9 mouse cellular contexts compared by ENCODE assay signal in the genomic region with DNA sequence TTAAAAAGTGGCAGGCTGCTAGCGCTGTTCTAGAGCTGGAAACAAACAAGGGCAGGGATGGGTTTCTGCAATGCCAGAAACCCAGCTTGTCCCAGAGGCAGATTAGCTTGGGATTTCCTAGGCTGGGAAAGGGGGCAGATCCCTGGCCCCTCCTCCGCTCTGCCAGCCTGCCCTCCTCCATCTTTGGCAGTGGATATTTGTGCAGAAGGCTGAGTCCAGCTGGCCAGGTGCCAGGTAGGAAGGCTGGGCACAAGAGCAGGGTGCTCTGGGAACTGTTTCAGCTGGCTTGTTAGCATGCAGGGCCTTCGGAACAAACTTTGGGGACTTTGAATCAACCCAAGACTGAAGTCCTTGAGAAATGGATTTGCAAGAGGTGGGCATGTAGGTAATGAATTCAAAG. TPM values are rescaled to one million over a fixed set of nuclear protein-coding genes. Genes with fewer than 3 reads are reported as not detected.
DNase-seq lines count a peak whose midpoint lies in the region; ATAC-seq lines count a peak whose summit lies in the region.
"Had no signal": no experiment of that assay in that cellular context is flagged by ENCODE, and none has a peak within 500 bp of the region (broad histone marks: within the 10 kb centered on the region; RNA-seq: fewer than 3 reads in every experiment).

No protein-coding gene starts in this region.

- peak overlapping the region; percentile 54 for H3K27ac ChIP-seq in forebrain, embryonic 13.5 days
- no peak overlapping the region for H3K27ac ChIP-seq in forebrain, embryonic 10.5 days
- H3K27ac ChIP-seq: neural tube, embryonic 12.5 days had no signal

- WGBS in forebrain, embryonic 13.5 days, result 72% methylated on average over 3 of the region's 3 CpGs
- WGBS in forebrain, embryonic 10.5 days, result 82% methylated on average over 3 of the region's 3 CpGs

- H3K4me3 ChIP-seq in forebrain, embryonic 13.5 days, result no peak overlapping the region
- no peak overlapping the region for H3K4me3 ChIP-seq in forebrain, embryonic 10.5 days
- H3K4me3 ChIP-seq: neural tube, embryonic 12.5 days had no signal

- no peak for DNase-seq in forebrain, embryonic 10.5 days (ENCODE audit: extremely low spot score, low spot score)
- peak; percentile 73 for DNase-seq in Muller cell, postnatal 12 days (ENCODE audit: inconsistent ontology term)
- peak; percentile 87 to 90 for DNase-seq in cerebellum, postnatal 36 days
- DNase-seq in heart, postnatal 36 days, result peak; percentile 74 to 75
- peak; percentile 64 to 80 for DNase-seq in left cerebral cortex, postnatal 25 days (ENCODE audit: low spot score in 2 of 2)
- DNase-seq in right cerebral cortex, postnatal 10 days (ENCODE audit: low spot score in 2 of 2), result peak; percentile 90 to 92
- DNase-seq in yolk sac, embryonic 10.5 days (ENCODE audit: low spot score), result no peak

- no peak overlapping the region for H3K4me2 ChIP-seq in forebrain, embryonic 13.5 days
- H3K4me2 ChIP-seq: neural tube, embryonic 12.5 days had no signal

- ATAC-seq in forebrain, embryonic 13.5 days, result no peak

- no peaks in the 10 kb centered on the region for H3K36me3 ChIP-seq in forebrain, embryonic 13.5 days (ENCODE audit: poor library complexity, severe bottlenecking)
- H3K36me3 ChIP-seq in forebrain, embryonic 10.5 days (replicated peaks), result no peaks in the 10 kb centered on the region
- H3K36me3 ChIP-seq: neural tube, embryonic 12.5 days had no signal

- peaks cover 38% of the 10 kb centered on the region for H3K4me1 ChIP-seq in forebrain, embryonic 13.5 days
- H3K4me1 ChIP-seq in forebrain, embryonic 10.5 days, result peaks cover 30% of the 10 kb centered on the region

- H3K27me3 ChIP-seq in forebrain, embryonic 13.5 days, result peaks cover 4% of the 10 kb centered on the region; the same call in 1 of the 2 replicates
- peaks cover 51% of the 10 kb centered on the region for H3K27me3 ChIP-seq in forebrain, embryonic 10.5 days (ENCODE audit: poor library complexity, severe bottlenecking)

- peak overlapping the region; percentile 45 for H3K9ac ChIP-seq in forebrain, embryonic 13.5 days
- H3K9ac ChIP-seq: neural tube, embryonic 12.5 days had no signal

- H3K9me3 ChIP-seq in forebrain, embryonic 13.5 days (replicated peaks), result no peaks in the 10 kb centered on the region
- H3K9me3 ChIP-seq in forebrain, embryonic 10.5 days, result no peaks in the 10 kb centered on the region
- H3K9me3 ChIP-seq: neural tube, embryonic 12.5 days had no signal

- intact Hi-C loops in heart, postnatal 36 days (cut with DNase I), result no loop called here
- intact Hi-C loops in left cerebral cortex, postnatal 25 days (cut with DNase I), result no loop called here

RNA-seq across cellular contexts. Expression of a gene that starts 20.0 kb away (rescaled TPM):
- polyA plus RNA-seq in forebrain, embryonic 13.5 days (2015; fragmentation: Nextera tagmentation; extraction: Ambion mirVana), result 18.5 and 25.2 TPM in 2 replicates
- 7.3 and 8.6 TPM in 2 replicates for polyA plus RNA-seq in forebrain, embryonic 10.5 days (2016; fragmentation: Nextera tagmentation; extraction: Ambion mirVana)
- 100 to 1,000 TPM; 115 to 133 TPM for total RNA-seq in heart, postnatal 36 days (2021)
- 10 to 100 TPM; 81.1 to 87.3 TPM for total RNA-seq in left cerebral cortex, postnatal 25 days (2021)

RNA-seq across cellular contexts. Expression of a gene that starts 42.6 kb away (rescaled TPM):
- 1.8 TPM in 2 replicates for polyA plus RNA-seq in forebrain, embryonic 13.5 days (2015; fragmentation: Nextera tagmentation; extraction: Ambion mirVana)
- polyA plus RNA-seq in forebrain, embryonic 10.5 days (2016; fragmentation: Nextera tagmentation; extraction: Ambion mirVana), result 1.6 and 1.9 TPM in 2 replicates
- total RNA-seq in heart, postnatal 36 days (2021), result 1 to 10 TPM; 2.2 to 2.4 TPM
- 1 to 10 TPM in 1 of 2 experiments, under 1 TPM in 1; 0.89 to 1.5 TPM for total RNA-seq in left cerebral cortex, postnatal 25 days (2021)

RNA-seq across cellular contexts. Expression of a gene that starts 46.6 kb away (rescaled TPM):
- polyA plus RNA-seq in forebrain, embryonic 13.5 days (2015; fragmentation: Nextera tagmentation; extraction: Ambion mirVana), result 2.1 and 2.3 TPM in 2 replicates
- 0.78 and 1.4 TPM in 2 replicates for polyA plus RNA-seq in forebrain, embryonic 10.5 days (2016; fragmentation: Nextera tagmentation; extraction: Ambion mirVana)
- under 1 TPM in 1 of 2 experiments, not detected in 1; 0.62 TPM for total RNA-seq in heart, postnatal 36 days (2021)
- 1 to 10 TPM; 4.0 to 4.1 TPM for total RNA-seq in left cerebral cortex, postnatal 25 days (2021)

RNA-seq across cellular contexts. Expression of a gene that starts 47.1 kb away (rescaled TPM):
- 48.8 and 57.4 TPM in 2 replicates for polyA plus RNA-seq in forebrain, embryonic 13.5 days (2015; fragmentation: Nextera tagmentation; extraction: Ambion mirVana)
- 3.1 and 5.6 TPM in 2 replicates for polyA plus RNA-seq in forebrain, embryonic 10.5 days (2016; fragmentation: Nextera tagmentation; extraction: Ambion mirVana)
- under 1 TPM in 1 of 2 experiments, not detected in 1; 0.24 TPM for total RNA-seq in heart, postnatal 36 days (2021)
- 100 to 1,000 TPM; 285 to 286 TPM for total RNA-seq in left cerebral cortex, postnatal 25 days (2021)

RNA-seq across cellular contexts. Expression of a gene that starts 51.2 kb away (rescaled TPM):
- polyA plus RNA-seq in forebrain, embryonic 13.5 days (2015; fragmentation: Nextera tagmentation; extraction: Ambion mirVana), result 4.2 and 5.8 TPM in 2 replicates
- 2.6 and 3.1 TPM in 2 replicates for polyA plus RNA-seq in forebrain, embryonic 10.5 days (2016; fragmentation: Nextera tagmentation; extraction: Ambion mirVana)
- total RNA-seq in heart, postnatal 36 days (2021), result 1 to 10 TPM; 1.1 to 2.0 TPM
- 1 to 10 TPM; 3.5 to 4.2 TPM for total RNA-seq in left cerebral cortex, postnatal 25 days (2021)

Comparison
In these comparisons a context has a peak if more than half of its experiments do, and no peak if none do; other contexts are left out.
1. DNase-seq: peak in Muller cell, postnatal 12 days (single experiment), cerebellum, postnatal 36 days (2 of 2), heart, postnatal 36 days (2 of 2), left cerebral cortex, postnatal 25 days (2 of 2) and right cerebral cortex, postnatal 10 days (2 of 2); none in forebrain, embryonic 10.5 days (single experiment) and yolk sac, embryonic 10.5 days (single experiment).